Mouse (Mus musculus) CH12.LX (cell line): ENCODE measurements around the gene Akap12.

Source experiments
- BHLHE40 ChIP-seq: IDR thresholded peaks from 2 replicates; pipeline ENCODE4 v1.6.1; 2011; ENCODE audit warnings: mild to moderate bottlenecking, low read depth, low read length, improper control_type of control experiment
- CTCF ChIP-seq, 2 experiments: IDR thresholded peaks in 1 of 2; conservative IDR thresholded peaks in 1 of 2; 2 replicates each; pipeline ENCODE4 v1.5.1; 2011 to 2012; ENCODE audit warnings: low read depth in 2 of 2, low read length in 2 of 2, improper control_type of control experiment in 1 of 2, inconsistent platforms in 1 of 2, mild to moderate bottlenecking in 1 of 2, moderate library complexity in 1 of 2
- ELF1 ChIP-seq: IDR thresholded peaks from 2 replicates; pipeline ENCODE4 v1.6.1; 2014; ENCODE audit warnings: low read depth, mild to moderate bottlenecking, inconsistent platforms, low read length, improper control_type of control experiment
- EP300 ChIP-seq: IDR thresholded peaks from 2 replicates; pipeline ENCODE4 v1.6.1; 2011; ENCODE audit warnings: low read length, improper control_type of control experiment
- ETS1 ChIP-seq: conservative IDR thresholded peaks from 2 replicates; pipeline ENCODE4 v1.6.1; 2012; ENCODE audit warnings: low read depth, mild to moderate bottlenecking, inconsistent platforms, low read length, improper control_type of control experiment, moderate library complexity
- HCFC1 ChIP-seq: IDR thresholded peaks from 2 replicates; pipeline ENCODE4 v1.6.1; 2012; ENCODE audit warnings: low read depth, mild to moderate bottlenecking, inconsistent platforms, low read length, improper control_type of control experiment
- JUN ChIP-seq: IDR thresholded peaks from 2 replicates; pipeline ENCODE4 v1.6.1; 2011; ENCODE audit warnings: low read depth, mild to moderate bottlenecking, low read length, improper control_type of control experiment, moderate library complexity; ENCODE audit not compliant: insufficient read depth
- MAFK ChIP-seq: IDR thresholded peaks from 2 replicates; pipeline ENCODE4 v1.6.1; 2011; ENCODE audit warnings: low read length, improper control_type of control experiment; ENCODE audit not compliant: insufficient replicate concordance
- MYC ChIP-seq: IDR thresholded peaks from 2 replicates; pipeline ENCODE4 v1.6.1; 2011; ENCODE audit warnings: low read depth, mild to moderate bottlenecking, improper control_type of control experiment, low read length
- POLR2A ChIP-seq: IDR thresholded peaks from 2 replicates; pipeline ENCODE4 v1.6.1; 2011; ENCODE audit warnings: low read depth, mild to moderate bottlenecking, improper control_type of control experiment, low read length
- RAD21 ChIP-seq: IDR thresholded peaks from 2 replicates; pipeline ENCODE4 v1.6.1; 2011; ENCODE audit warnings: low read depth, mild to moderate bottlenecking, low read length, improper control_type of control experiment, moderate library complexity
- SIN3A ChIP-seq: IDR thresholded peaks from 2 replicates; pipeline ENCODE4 v1.6.1; 2012; ENCODE audit warnings: low read length, improper control_type of control experiment, inconsistent platforms
- TCF12 ChIP-seq: IDR thresholded peaks from 2 replicates; pipeline ENCODE4 v1.6.1; 2014; ENCODE audit warnings: low read depth, mild to moderate bottlenecking, inconsistent platforms, low read length, improper control_type of control experiment
- ZMIZ1 ChIP-seq: IDR thresholded peaks from 2 replicates; pipeline ENCODE4 v1.6.1; 2012; ENCODE audit warnings: low read depth, mild to moderate bottlenecking, inconsistent platforms, low read length, improper control_type of control experiment

DNA sequence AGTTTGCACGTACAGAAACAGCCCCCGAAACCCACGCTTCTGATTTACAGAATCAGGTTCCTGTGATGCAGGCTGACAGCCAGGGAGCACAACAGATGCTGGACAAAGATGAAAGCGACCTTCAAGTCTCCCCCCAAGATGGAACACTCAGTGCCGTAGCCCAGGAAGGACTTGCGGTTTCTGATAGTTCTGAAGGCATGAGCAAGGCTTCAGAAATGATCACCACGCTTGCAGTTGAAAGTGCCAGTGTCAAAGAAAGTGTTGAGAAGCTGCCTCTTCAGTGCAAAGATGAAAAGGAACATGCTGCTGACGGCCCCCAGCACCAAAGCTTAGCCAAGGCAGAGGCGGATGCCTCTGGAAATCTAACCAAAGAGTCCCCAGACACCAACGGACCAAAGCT lies 91.3 kb downstream of the Akap12 start:
- TF ChIP-seq TCF12 (no peak), JUN (no peak), CTCF (conservative IDR thresholded peaks at IDR 0.05 in 1 of 2, IDR thresholded peaks at IDR 0.05 in 1 of 2; ENCODE audit: low read depth in 2 of 2, low read length in 2 of 2) (no peak), POLR2A (no peak), ETS1 (no peak), EP300 (no peak), SIN3A (no peak), ELF1 (no peak), ZMIZ1 (no peak), MYC (no peak), HCFC1 (no peak), BHLHE40 (no peak), RAD21 (no peak), MAFK (no peak)
